Comparison of ENCODE assay signal across 8 mouse cellular contexts in genomic region chr5:103772252-103772651, GRCm38 (mm10).
DNase-seq lines count a peak whose midpoint lies in the region; ATAC-seq and TF ChIP-seq lines count a peak whose summit lies in the region.
"Had no signal": no experiment of that assay in that cellular context is flagged by ENCODE, and none has a peak within 500 bp of the region (broad histone marks: within the 10 kb centered on the region; RNA-seq: fewer than 3 reads in every experiment).

No protein-coding gene starts in this region.

- peaks cover 63% of the 10 kb centered on the region for H3K4me1 ChIP-seq in forebrain, embryonic 10.5 days
- H3K4me1 ChIP-seq in limb, embryonic 13.5 days = peaks cover 49% of the 10 kb centered on the region

- H3K4me2 ChIP-seq in limb, embryonic 13.5 days (replicated peaks) = peak overlapping the region; percentile 46

- H3K36me3 ChIP-seq in forebrain, embryonic 10.5 days (replicated peaks) = 0 out of 2 replicates have a peak, but pooled peaks cover 2% of the 10 kb centered on the region
- H3K36me3 ChIP-seq in limb, embryonic 13.5 days = no peaks in the 10 kb centered on the region

- DNase-seq in layer of hippocampus, adult 2 months (ENCODE audit: low spot score in 2 of 2) = no peak
- no peak for DNase-seq in layer of hippocampus, adult 8-10 months (ENCODE audit: low spot score in 2 of 2)
- DNase-seq in forebrain, embryonic 10.5 days (ENCODE audit: extremely low spot score, low spot score) = no peak
- peak; percentile 59 for DNase-seq in retina, postnatal 1 day
- DNase-seq in urinary bladder, postnatal 10 days (ENCODE audit: low spot score) = no peak
- DNase-seq in cerebellum, adult 11 months = no peak
- DNase-seq: lung, postnatal 10 days had no signal

- no peaks in the 10 kb centered on the region for H3K9me3 ChIP-seq in forebrain, embryonic 10.5 days
- no peaks in the 10 kb centered on the region for H3K9me3 ChIP-seq in limb, embryonic 13.5 days

- peak overlapping the region; percentile 83 for H3K27ac ChIP-seq in layer of hippocampus, adult 2 months
- peak overlapping the region; percentile 87 for H3K27ac ChIP-seq in forebrain, embryonic 10.5 days
- peak overlapping the region; percentile 29; the same call in 1 of the 2 replicates for H3K27ac ChIP-seq in limb, embryonic 13.5 days

- no peak for ATAC-seq in limb, embryonic 13.5 days (ENCODE audit: low FRiP score, low read depth)

- WGBS in forebrain, embryonic 10.5 days = 12% methylated on average over 4 of the region's 4 CpGs
- 21% methylated on average over 4 of the region's 4 CpGs for WGBS in limb, embryonic 13.5 days

- H3K9ac ChIP-seq in limb, embryonic 13.5 days = no peak overlapping the region

- H3K27me3 ChIP-seq in forebrain, embryonic 10.5 days (ENCODE audit: poor library complexity, severe bottlenecking) = no peaks in the 10 kb centered on the region
- no peaks in the 10 kb centered on the region for H3K27me3 ChIP-seq in limb, embryonic 13.5 days

- TF ChIP-seq CTCF in layer of hippocampus, adult 2 months (conservative IDR thresholded peaks at IDR 0.05) = no peak

- H3K4me3 ChIP-seq in layer of hippocampus, adult 2 months = peak overlapping the region; percentile 36
- peak overlapping the region; percentile 38; the same call in 1 of the 2 replicates for H3K4me3 ChIP-seq in forebrain, embryonic 10.5 days
- no peak overlapping the region for H3K4me3 ChIP-seq in limb, embryonic 13.5 days

Comparison
In these comparisons a context has a peak if more than half of its experiments do, and no peak if none do; other contexts are left out.
1. H3K27ac ChIP-seq: peak in every context shown above with its lines; median percentile 87 in forebrain, embryonic 10.5 days; 83 in layer of hippocampus, adult 2 months; 29 in limb, embryonic 13.5 days.